Mouse (Mus musculus): ENCODE data around the gene Trim29.

GRCm38 (mm10) chr9:43313805-43314204, 3.2 kb downstream of the Trim29 start:
- TF ChIP-seq CTCF (IDR thresholded peaks at IDR 0.05; ENCODE audit: borderline replicate concordance, insufficient read depth, low read depth, low read length) (no peak), POLR2A (IDR thresholded peaks at IDR 0.05; ENCODE audit: borderline replicate concordance, insufficient read depth, low read length) (no peak)
